9 mouse cellular contexts compared by ENCODE assay signal in genomic region chr6:120837152-120837530, GRCm38 (mm10). TPM values are rescaled to one million over a fixed set of nuclear protein-coding genes. Genes with fewer than 3 reads are reported as not detected.
DNase-seq lines count a peak whose midpoint lies in the region; ATAC-seq lines count a peak whose summit lies in the region.
"Had no signal": no experiment of that assay in that cellular context is flagged by ENCODE, and none has a peak within 500 bp of the region (broad histone marks: within the 10 kb centered on the region; RNA-seq: fewer than 3 reads in every experiment).

No protein-coding gene starts in this region.

- peak; percentile 12 for DNase-seq in embryo, embryonic 10.5 days (ENCODE audit: low spot score)
- DNase-seq in embryo, embryonic 9.5 days (ENCODE audit: extremely low spot score): no peak
- DNase-seq in 3134 (ENCODE audit: extremely low read depth, insufficient read length, low spot score): peak; percentile 16
- no peak for DNase-seq in liver, embryonic 13.5 days
- DNase-seq in cerebellum, adult 9-10 months: no peak
- no peak for DNase-seq in thymus, postnatal 4 days
- DNase-seq in adrenal gland, adult 8-10 months: no peak
- DNase-seq: cerebellum, adult 2 months had no signal

- peak overlapping the region; percentile 89 for H3K9ac ChIP-seq in forebrain, embryonic 13.5 days
- H3K9ac ChIP-seq in liver, embryonic 13.5 days: peak overlapping the region; percentile 99

- H3K27me3 ChIP-seq in forebrain, embryonic 13.5 days: no peaks in the 10 kb centered on the region
- no peaks in the 10 kb centered on the region for H3K27me3 ChIP-seq in liver, embryonic 13.5 days

- peak overlapping the region; percentile 73 for H3K4me2 ChIP-seq in forebrain, embryonic 13.5 days
- peak overlapping the region; percentile 70 for H3K4me2 ChIP-seq in liver, embryonic 13.5 days

- peak overlapping the region; percentile 83 for H3K4me3 ChIP-seq in forebrain, embryonic 13.5 days
- peak overlapping the region; percentile 93 for H3K4me3 ChIP-seq in liver, embryonic 13.5 days (replicated peaks)

- H3K27ac ChIP-seq in forebrain, embryonic 13.5 days: no peak overlapping the region
- H3K27ac ChIP-seq in liver, embryonic 13.5 days: peak overlapping the region; percentile 95

- peaks cover 15% of the 10 kb centered on the region for H3K4me1 ChIP-seq in forebrain, embryonic 13.5 days
- peaks cover 77% of the 10 kb centered on the region for H3K4me1 ChIP-seq in liver, embryonic 13.5 days (replicated peaks)

- H3K36me3 ChIP-seq in forebrain, embryonic 13.5 days (ENCODE audit: poor library complexity, severe bottlenecking): peaks cover 8% of the 10 kb centered on the region; the same call in 1 of the 2 replicates
- H3K36me3 ChIP-seq in liver, embryonic 13.5 days: peaks cover 29% of the 10 kb centered on the region

- 82% methylated on average over 1 of the region's 1 CpGs for WGBS in forebrain, embryonic 13.5 days
- 32% methylated on average over 1 of the region's 1 CpGs for WGBS in liver, embryonic 13.5 days (ENCODE audit: insufficient replicate concordance)

- ATAC-seq in forebrain, embryonic 13.5 days: no peak
- no peak for ATAC-seq in liver, embryonic 13.5 days (ENCODE audit: low read depth)

- H3K9me3 ChIP-seq in forebrain, embryonic 13.5 days (replicated peaks): no peaks in the 10 kb centered on the region; the same call in 1 of the 2 replicates
- H3K9me3 ChIP-seq in liver, embryonic 13.5 days (replicated peaks): 0 out of 2 replicates have a peak, but pooled peaks cover 3% of the 10 kb centered on the region

RNA-seq across cellular contexts. Expression of gene Bcl2l13, which starts 1.1 kb away (rescaled TPM):
- polyA plus RNA-seq in forebrain, embryonic 13.5 days (2015; fragmentation: Nextera tagmentation; extraction: Ambion mirVana): 32.5 and 40.4 TPM in 2 replicates
- polyA plus RNA-seq in liver, embryonic 13.5 days (2015; fragmentation: Nextera tagmentation; extraction: Ambion mirVana): 37.7 and 44.1 TPM in 2 replicates
- 10 to 100 TPM; 48.4 to 58.4 (median 55.5) TPM for total RNA-seq in adrenal gland, adult 8-10 months (2022)

RNA-seq across cellular contexts. Expression of gene Atp6v1e1, which starts 14.5 kb away (rescaled TPM):
- polyA plus RNA-seq in forebrain, embryonic 13.5 days (2015; fragmentation: Nextera tagmentation; extraction: Ambion mirVana): 189 and 196 TPM in 2 replicates
- 158 and 180 TPM in 2 replicates for polyA plus RNA-seq in liver, embryonic 13.5 days (2015; fragmentation: Nextera tagmentation; extraction: Ambion mirVana)
- 100 to 1,000 TPM; 289 to 469 (median 399) TPM for total RNA-seq in adrenal gland, adult 8-10 months (2022)

Comparison
In these comparisons a context has a peak if more than half of its experiments do, and no peak if none do; other contexts are left out.
1. DNase-seq: peak in embryo, embryonic 10.5 days (single experiment) and 3134 (single experiment); none in embryo, embryonic 9.5 days (single experiment), liver, embryonic 13.5 days (single experiment), cerebellum, adult 9-10 months (single experiment), thymus, postnatal 4 days (single experiment) and adrenal gland, adult 8-10 months (single experiment).